Mouse (Mus musculus): ENCODE measurements at regions not wholly inside any gene's neighbourhood (a gene's known extent, or its start where the extent isn't known, plus 50 kb on each side); places are given as distances from the start of the nearest gene placed in this dataset.
"Not testable (repeated sequence)": the region's sequence is repeated elsewhere in the genome, so short reads cannot be mapped to it uniquely, and the experiment has no call there.

- DNase-seq (ENCODE audit: low spot score in 2 of 2), result peak; percentile 18 to 68
These were observed 94.3 kb upstream of the Zfp986 start for GRCm38 (mm10) chr4:145774241-145774761.

DNA sequence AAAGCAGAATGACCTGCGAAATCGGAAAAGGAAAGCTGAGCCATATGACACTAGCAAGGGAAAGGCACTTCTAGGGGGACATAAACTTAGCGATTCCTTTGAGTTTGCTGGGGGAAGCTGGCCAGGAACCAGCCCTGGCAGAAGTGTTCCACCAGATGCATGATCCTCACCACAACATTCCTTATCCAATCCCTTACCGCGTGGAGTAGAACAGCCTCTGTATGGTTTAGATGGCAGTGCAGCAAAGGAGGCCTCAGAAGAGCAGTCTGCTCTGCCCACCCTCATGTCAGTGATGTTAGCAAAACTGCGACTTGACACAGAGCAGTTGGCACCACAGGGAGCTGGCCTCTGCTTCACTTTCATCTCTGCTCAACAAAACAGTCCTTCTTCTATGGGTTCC, 93.7 kb upstream of the Zfp986 start:
- DNase-seq (ENCODE audit: low spot score in 2 of 2), result not testable (repeated sequence)

DNA sequence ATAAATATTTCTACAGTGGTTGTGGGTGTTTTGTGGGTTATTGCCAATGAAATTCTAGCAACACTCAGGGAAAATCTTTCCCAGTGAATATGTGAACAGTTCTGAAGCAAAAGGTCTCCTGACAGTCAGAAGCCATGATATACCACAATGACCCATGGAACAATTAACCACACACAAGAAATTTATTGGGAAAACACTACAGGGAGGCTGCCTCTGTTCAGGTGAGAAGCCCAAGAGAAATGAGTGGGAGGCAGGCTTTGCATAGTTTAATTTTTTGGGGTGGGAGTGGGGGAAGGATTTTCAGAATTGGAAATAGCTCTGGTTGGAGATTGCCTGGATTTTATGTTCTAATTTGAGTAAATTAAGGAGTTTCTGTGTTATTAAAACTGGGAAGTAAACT, 92.1 kb upstream of the Zfp986 start:
- DNase-seq (ENCODE audit: low spot score in 2 of 2), result not testable (repeated sequence)

- not testable (repeated sequence) for DNase-seq (ENCODE audit: low spot score in 2 of 2)
These were observed 87.2 kb upstream of the Zfp986 start for GRCm38 (mm10) chr4:145781281-145781896.

- DNase-seq (ENCODE audit: low spot score in 2 of 2), result not testable (repeated sequence)
These were observed 53.9 kb upstream of the Zfp986 start for GRCm38 (mm10) chr4:145814674-145815073.
